Mouse (Mus musculus) liver, embryonic 16.5 days (tissue): ENCODE data around the gene Cdc40. TPM values are rescaled to one million over a fixed set of nuclear protein-coding genes. Genes with fewer than 3 reads are reported as not detected.
"Not testable (repeated sequence)": the region's sequence is repeated elsewhere in the genome, so short reads cannot be mapped to it uniquely, and the experiment has no call there.

Experiments
- ATAC-seq: fragments of 200-750 bp; cut with Nextera tagmentation; 2 replicates; pipeline ENCODE4 v1.8.0; 2017; ENCODE audit warnings: low read depth, mild to moderate bottlenecking, moderate number of reproducible peaks, moderate library complexity
- H3K27ac ChIP-seq: fragments of 300-500 bp; sonication (generic); 2 replicates; pipeline ENCODE4 v1.5.1; 2014; ENCODE audit warnings: mild to moderate bottlenecking, low read length
- H3K27me3 ChIP-seq: fragments of 300-500 bp; sonication (generic); 2 replicates; pipeline ENCODE4 v1.6.1; 2014; ENCODE audit warnings: low read depth, low read length, mixed read lengths; ENCODE audit not compliant: control insufficient read depth, insufficient read depth
- H3K36me3 ChIP-seq: fragments of 300-500 bp; sonication (generic); 2 replicates; pipeline ENCODE4 v1.6.1; 2014; ENCODE audit warnings: mild to moderate bottlenecking; ENCODE audit not compliant: control insufficient read depth, insufficient read depth
- H3K4me1 ChIP-seq: fragments of 300-500 bp; sonication (generic); 2 replicates; pipeline ENCODE4 v1.6.1; 2014; ENCODE audit warnings: low read depth, low read length, mixed read lengths; ENCODE audit not compliant: control insufficient read depth
- H3K4me2 ChIP-seq: fragments of 300-500 bp; sonication (generic); 2 replicates; pipeline ENCODE4 v1.6.1; 2014; ENCODE audit warnings: low read depth, low read length, mixed read lengths
- H3K4me3 ChIP-seq: fragments of 300-500 bp; sonication (generic); 2 replicates; pipeline ENCODE4 v1.5.1; 2014; ENCODE audit warnings: low read depth, mild to moderate bottlenecking, low read length
- H3K9ac ChIP-seq: fragments of 300-500 bp; sonication (generic); 2 replicates; pipeline ENCODE4 v1.6.1; 2014; ENCODE audit warnings: low read depth, low read length
- H3K9me3 ChIP-seq: fragments of 300-500 bp; sonication (generic); replicated peaks from 2 replicates; pipeline ENCODE4 v1.6.1; 2016; ENCODE audit warnings: low read length; ENCODE audit not compliant: control insufficient read depth
- WGBS: fragments of 180-500 bp; shearing (Covaris S2); extraction: QIAGEN DNeasy Blood & Tissue Kit; methylation state at CpG from one replicate; pipeline ENCODE4 v1.1.7; 2014; ENCODE audit not compliant: insufficient replicate concordance; 5-methylcytosine and 5-hydroxymethylcytosine counted together
- polyA plus RNA-seq: library from polyadenylated mRNA; unstranded; fragments of >200 nt; fragmentation: Nextera tagmentation; extraction: Ambion mirVana; gene quantifications from 2 replicates; pipeline ENCODE4 v1.2.1, GENCODE M21; 2015

The Cdc40 gene
- polyA plus RNA-seq, 1 experiment from 2014 or later: 13.3 TPM

GRCm38 (mm10) chr10:40816471-40816870 lies 66.6 kb downstream of the Cdc40 start:
- no peaks in the 10 kb centered on the region for H3K4me1 ChIP-seq
- no peaks in the 10 kb centered on the region for H3K27me3 ChIP-seq
- 51% methylated on average over 6 of the region's 6 CpGs for WGBS
- no peak for ATAC-seq
- H3K9ac ChIP-seq: no peak overlapping the region
- no peaks in the 10 kb centered on the region for H3K36me3 ChIP-seq
- H3K4me2 ChIP-seq: no peak overlapping the region
- H3K9me3 ChIP-seq: no peaks in the 10 kb centered on the region
- H3K4me3 ChIP-seq: no peak overlapping the region
- no peak overlapping the region for H3K27ac ChIP-seq

- Histone ChIP-seq H3K27ac (no peak overlapping the region), H3K9ac (no peak overlapping the region), H3K9me3 (no peaks in the 10 kb centered on the region), H3K27me3 (no peaks in the 10 kb centered on the region), H3K4me2 (no peak overlapping the region), H3K36me3 (no peaks in the 10 kb centered on the region), H3K4me1 (no peaks in the 10 kb centered on the region), H3K4me3 (no peak overlapping the region)
- ATAC-seq: no peak
- 62% methylated on average over 4 of the region's 4 CpGs for WGBS
These were observed 69.5 kb downstream of the Cdc40 start for GRCm38 (mm10) chr10:40813627-40814026.

- H3K36me3 ChIP-seq, H3K9ac ChIP-seq, H3K4me2 ChIP-seq, H3K27ac ChIP-seq, ATAC-seq, H3K27me3 ChIP-seq, H3K9me3 ChIP-seq, H3K4me3 ChIP-seq, H3K4me1 ChIP-seq: not testable (repeated sequence)
- WGBS: 42% methylated on average over 5 of the region's 5 CpGs
These were observed 73.7 kb downstream of the Cdc40 start for GRCm38 (mm10) chr10:40809411-40809910.

GRCm38 (mm10) chr10:40806221-40806620 lies 76.9 kb downstream of the Cdc40 start:
- WGBS: 55% methylated on average over 4 of the region's 4 CpGs
- no peaks in the 10 kb centered on the region for H3K27me3 ChIP-seq
- H3K4me3 ChIP-seq: no peak overlapping the region
- H3K9me3 ChIP-seq: no peaks in the 10 kb centered on the region
- no peak overlapping the region for H3K4me2 ChIP-seq
- ATAC-seq: no peak
- no peaks in the 10 kb centered on the region for H3K4me1 ChIP-seq
- no peak overlapping the region for H3K27ac ChIP-seq
- no peaks in the 10 kb centered on the region for H3K36me3 ChIP-seq
- no peak overlapping the region for H3K9ac ChIP-seq

GRCm38 (mm10) chr10:40805221-40805620 lies 77.9 kb downstream of the Cdc40 start:
- Histone ChIP-seq H3K4me1 (no peaks in the 10 kb centered on the region), H3K36me3 (no peaks in the 10 kb centered on the region), H3K4me3 (no peak overlapping the region), H3K9me3 (no peaks in the 10 kb centered on the region), H3K9ac (no peak overlapping the region), H3K27me3 (no peaks in the 10 kb centered on the region), H3K27ac (no peak overlapping the region), H3K4me2 (no peak overlapping the region)
- ATAC-seq: no peak
- 47% methylated on average over 1 of the region's 1 CpGs for WGBS

GRCm38 (mm10) chr10:40792115-40792514 lies 91.0 kb downstream of the Cdc40 start:
- Histone ChIP-seq H3K9me3 (no peaks in the 10 kb centered on the region), H3K36me3 (no peaks in the 10 kb centered on the region), H3K4me1 (no peaks in the 10 kb centered on the region), H3K4me3 (no peak overlapping the region), H3K27ac (no peak overlapping the region), H3K9ac (no peak overlapping the region), H3K4me2 (no peak overlapping the region), H3K27me3 (no peaks in the 10 kb centered on the region)
- 47% methylated on average over 3 of the region's 3 CpGs for WGBS
- no peak for ATAC-seq

- no peaks in the 10 kb centered on the region for H3K36me3 ChIP-seq
- ATAC-seq: no peak
- no peak overlapping the region for H3K27ac ChIP-seq
- H3K4me1 ChIP-seq: no peaks in the 10 kb centered on the region
- H3K27me3 ChIP-seq: no peaks in the 10 kb centered on the region
- 47% methylated on average over 3 of the region's 3 CpGs for WGBS
- no peaks in the 10 kb centered on the region for H3K9me3 ChIP-seq
- H3K9ac ChIP-seq: no peak overlapping the region
- no peak overlapping the region for H3K4me2 ChIP-seq
- H3K4me3 ChIP-seq: no peak overlapping the region
These were observed 92.7 kb downstream of the Cdc40 start for GRCm38 (mm10) chr10:40790406-40790805.

Other genes with a start within 250 kb of the Cdc40 start
- gene Mettl24, start 200.0 kb downstream of the Cdc40 start, polyA plus RNA-seq: 0.39 and 0.47 TPM in 2 replicates
- gene Wasf1, start 164 bp upstream of the Cdc40 start, polyA plus RNA-seq: 0.50 and 1.3 TPM in 2 replicates
- not detected in 2 replicates for gene Gpr6, start 189.0 kb upstream of the Cdc40 start, polyA plus RNA-seq